Mouse (Mus musculus): ENCODE results near the gene Oas2.

GRCm38 (mm10) chr5:120775287-120775985 is 25.8 kb upstream of the Oas2 start:
- TF ChIP-seq POLR2AphosphoS5 (IDR thresholded peaks at IDR 0.05; ENCODE audit: insufficient replicate concordance, low read depth, low read length) (no peak), CTCF (IDR thresholded peaks at IDR 0.05; ENCODE audit: low read depth, low read length) (no peak), GATA1 (IDR thresholded peaks at IDR 0.05; ENCODE audit: borderline replicate concordance, low read length) (no peak), TAL1 (conservative IDR thresholded peaks at IDR 0.05; ENCODE audit: low read depth, low read length) (no peak)

Data from G1E (cell line).